Mouse (Mus musculus): ENCODE measurements around the gene Fbxl15. TPM values are rescaled to one million over a fixed set of nuclear protein-coding genes. Genes with fewer than 3 reads are reported as not detected.
A peak's percentile ranks its signal among the peaks of the same experiment; 100 is the strongest.

Fbxl15 gene
- 1 to 10 TPM; 4.4 to 5.1 TPM for total RNA-seq (2021)
- long read RNA-seq, experiment 1, transcript Fbxl15-201 (4 exons, 1,348 nt), result major isoform, 6 of 10 reads
- long read RNA-seq, experiment 1, partial matches to known transcripts, result 2 of 10 reads
- long read RNA-seq, experiment 1, other reads (novel, unspliced or antisense), result 1 of 10 reads
- long read RNA-seq, experiment 2, partial matches to known transcripts, result 3 of 4 reads
- long read RNA-seq, experiment 2, other reads (novel, unspliced or antisense), result 0 of 4 reads

GRCm38 (mm10) chr19:46328081-46329030 lies at the start of gene Fbxl15:
Fbxl15 (plus strand) TSS chr19:46328184.
- DNase-seq (ENCODE audit: low spot score in 2 of 2), result peak; percentile 86 to 93

GRCm38 (mm10) chr19:46282081-46282849 lies 45.7 kb upstream of the Fbxl15 start:
- no peak for DNase-seq (ENCODE audit: low spot score in 2 of 2)

DNA sequence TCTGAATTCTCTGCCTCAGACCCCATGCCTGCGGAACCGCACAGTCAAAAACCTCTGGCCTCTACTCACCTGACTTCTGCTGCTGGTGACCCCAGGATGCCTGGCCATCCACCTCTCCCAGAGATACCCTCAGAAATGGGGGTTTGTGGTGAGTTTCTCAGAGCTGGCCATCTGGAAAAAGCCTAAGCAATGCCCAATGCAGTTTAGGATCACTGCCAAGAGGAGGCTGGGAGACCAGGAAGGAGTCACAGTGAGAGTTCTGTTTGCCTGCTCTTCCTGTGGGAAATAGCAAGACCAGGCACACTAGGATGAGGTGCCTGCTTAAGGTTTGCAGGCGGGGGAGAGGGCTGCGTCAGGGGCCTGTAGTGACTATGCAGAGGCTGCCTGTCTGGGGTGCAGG lies 43.3 kb upstream of the Fbxl15 start:
- no peak for DNase-seq (ENCODE audit: low spot score in 2 of 2)

GRCm38 (mm10) chr19:46285631-46286030 lies 42.4 kb upstream of the Fbxl15 start:
- peak in 1 of 2 experiments; percentile 13 for DNase-seq (ENCODE audit: low spot score in 2 of 2)

GRCm38 (mm10) chr19:46286047-46286446 lies 41.9 kb upstream of the Fbxl15 start:
- DNase-seq (ENCODE audit: low spot score in 2 of 2), result peak in 1 of 2 experiments; percentile 17

DNA sequence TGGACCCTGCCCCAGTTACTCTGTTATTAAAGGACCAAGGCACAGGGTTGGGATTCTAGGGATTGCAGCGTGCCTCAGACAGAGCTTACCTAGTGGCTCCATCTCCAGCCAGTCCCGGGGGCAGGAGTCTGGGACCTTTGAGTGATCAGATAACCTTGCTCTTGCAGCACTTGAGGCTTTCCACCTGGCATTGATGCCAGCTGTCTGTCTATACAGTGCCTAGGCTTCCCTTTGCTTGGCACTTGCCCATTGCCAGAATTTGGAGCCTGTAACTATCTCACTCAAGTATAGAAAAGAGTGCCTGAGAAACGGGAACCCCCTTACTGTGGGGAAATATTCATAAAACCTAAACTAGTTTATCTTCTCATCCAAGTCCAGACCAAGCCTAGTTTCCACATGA lies 41.1 kb upstream of the Fbxl15 start:
- peak in 1 of 2 experiments; percentile 4 for DNase-seq (ENCODE audit: low spot score in 2 of 2)

DNA sequence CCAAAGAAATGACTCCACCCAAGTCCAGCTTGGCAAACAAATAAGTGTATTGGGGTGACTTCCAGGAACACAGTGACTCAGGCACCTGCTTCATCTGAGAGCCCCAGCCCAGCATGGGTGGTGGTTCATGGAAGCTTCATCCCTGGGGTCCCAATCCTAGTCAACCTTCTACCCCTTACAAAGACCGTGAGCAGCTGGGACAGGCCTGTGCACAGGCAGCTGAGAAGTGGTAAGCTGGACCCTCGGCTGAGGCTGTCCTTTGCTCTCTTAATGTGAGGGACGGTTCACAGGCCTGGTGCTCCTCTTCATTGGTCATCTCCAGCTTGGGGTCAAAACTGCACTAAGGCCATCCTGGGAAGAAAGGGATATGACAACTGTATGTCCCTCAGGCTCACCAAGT lies 40.4 kb upstream of the Fbxl15 start:
- DNase-seq (ENCODE audit: low spot score in 2 of 2), result no peak

DNA sequence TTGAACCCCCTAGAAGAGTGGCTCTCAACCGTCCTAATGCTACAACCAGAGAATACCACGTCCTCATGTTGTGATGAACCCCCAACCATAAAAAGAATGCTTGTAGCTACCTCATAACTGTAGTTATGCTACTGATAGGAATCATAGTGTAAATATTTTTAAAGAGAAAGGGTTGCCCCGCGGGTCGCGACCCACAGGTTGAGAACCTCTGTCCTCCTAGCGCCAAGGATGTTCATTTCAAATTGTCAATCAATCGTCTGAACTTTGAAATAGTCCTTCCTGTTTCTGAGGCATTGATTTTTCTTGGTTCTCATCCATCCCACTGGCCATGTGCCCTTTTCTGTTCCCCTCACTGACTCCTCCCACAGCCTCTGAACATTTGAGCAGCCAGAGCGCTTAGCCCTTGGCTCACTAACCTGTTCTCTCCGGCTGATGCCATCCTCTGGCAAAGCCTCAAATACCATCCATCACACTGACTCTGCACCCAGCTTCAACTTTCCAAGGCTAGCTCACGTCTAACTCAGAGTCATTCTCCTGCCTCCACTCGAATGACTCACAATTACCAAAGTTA lies 37.4 kb upstream of the Fbxl15 start:
- DNase-seq (ENCODE audit: low spot score in 2 of 2), result no peak

DNA sequence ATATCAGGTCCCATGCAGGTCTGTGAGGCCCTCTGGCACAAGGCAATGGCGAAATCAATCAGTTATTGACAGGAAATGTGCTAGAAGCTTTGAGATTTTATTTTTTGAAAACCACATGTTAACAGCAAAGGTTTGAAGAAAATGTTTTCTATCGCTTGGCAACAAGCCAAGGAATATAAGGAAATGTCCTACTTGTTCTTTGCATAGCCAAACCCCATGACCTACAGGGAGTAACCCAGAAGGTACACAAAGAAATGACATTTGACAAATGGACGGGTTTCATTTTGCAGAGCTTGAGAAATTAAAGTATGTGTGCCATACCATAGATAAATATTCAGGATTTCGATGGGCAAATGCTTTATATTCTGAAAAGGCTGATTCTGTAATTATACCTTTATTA lies 31.0 kb upstream of the Fbxl15 start:
- DNase-seq (ENCODE audit: low spot score in 2 of 2), result no peak

DNA sequence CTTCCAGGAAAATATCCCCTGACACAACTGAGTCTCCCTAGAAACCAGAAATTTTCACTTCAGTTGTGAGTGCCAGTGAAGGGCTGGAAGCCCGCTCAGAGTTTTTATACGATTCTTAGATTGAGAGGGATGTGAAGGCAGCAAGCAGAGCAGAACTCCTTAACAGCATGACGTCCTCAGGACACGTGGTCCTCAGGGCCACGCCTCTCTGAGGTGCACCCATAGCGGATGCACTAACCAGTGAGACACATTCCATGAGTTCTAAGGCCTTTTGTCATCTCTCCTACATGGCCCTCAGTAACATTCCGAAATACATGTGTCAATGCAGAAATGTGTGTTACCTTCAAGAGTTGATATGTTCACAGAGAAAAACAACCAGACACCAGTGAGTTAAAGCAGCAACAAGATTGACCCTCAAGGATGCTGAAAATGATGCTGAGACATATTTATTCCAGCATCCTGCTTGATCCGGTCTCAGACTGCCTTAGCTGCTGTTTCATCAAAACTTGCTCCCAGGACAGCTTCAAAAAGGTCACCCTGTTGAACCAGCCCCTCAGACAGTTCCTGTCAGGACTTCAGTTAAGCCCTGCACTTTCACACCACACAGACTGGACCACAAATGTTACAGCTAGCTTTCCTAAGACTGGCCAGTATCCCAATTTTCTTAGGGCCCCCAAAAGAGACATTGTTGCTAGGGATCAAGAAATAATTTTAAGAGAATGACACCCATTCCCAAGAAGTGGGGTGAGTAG lies 27.5 kb upstream of the Fbxl15 start:
- DNase-seq (ENCODE audit: low spot score in 2 of 2), result no peak

- DNase-seq (ENCODE audit: low spot score in 2 of 2), result peak in 1 of 2 experiments; percentile 4
Measured at GRCm38 (mm10) chr19:46302551-46302950, 25.4 kb upstream of the Fbxl15 start.

GRCm38 (mm10) chr19:46303251-46304215 lies 24.5 kb upstream of the Fbxl15 start:
- DNase-seq (ENCODE audit: low spot score in 2 of 2), result peak; percentile 10 to 12

- DNase-seq (ENCODE audit: low spot score in 2 of 2), result peak; percentile 87 to 94
Measured at GRCm38 (mm10) chr19:46304216-46304841, 23.7 kb upstream of the Fbxl15 start, which contains the start of gene Nfkb2. Nfkb2 (plus strand) TSS chr19:46304320.

DNA sequence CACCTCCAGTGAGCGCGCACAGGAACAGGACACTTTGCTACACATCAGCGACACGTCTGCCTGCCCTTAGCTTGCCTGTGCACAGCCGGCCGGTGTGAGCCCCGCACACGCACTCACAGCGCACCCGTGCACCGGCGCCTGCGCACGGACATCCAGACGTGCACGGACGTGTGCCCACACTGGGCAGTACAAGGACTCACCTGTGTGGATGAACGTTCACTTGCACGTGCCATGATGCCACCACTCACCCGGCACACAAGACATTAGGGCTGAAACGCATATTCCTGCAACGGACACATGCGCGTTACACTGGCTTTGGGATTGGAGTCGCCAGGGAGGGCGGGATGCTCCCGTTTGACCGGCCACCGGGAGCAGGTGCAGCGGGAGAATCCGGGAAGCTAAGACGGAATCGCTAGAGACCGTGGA lies 23.1 kb upstream of the Fbxl15 start:
- peak in 1 of 2 experiments; percentile 45 for DNase-seq (ENCODE audit: low spot score in 2 of 2)

DNA sequence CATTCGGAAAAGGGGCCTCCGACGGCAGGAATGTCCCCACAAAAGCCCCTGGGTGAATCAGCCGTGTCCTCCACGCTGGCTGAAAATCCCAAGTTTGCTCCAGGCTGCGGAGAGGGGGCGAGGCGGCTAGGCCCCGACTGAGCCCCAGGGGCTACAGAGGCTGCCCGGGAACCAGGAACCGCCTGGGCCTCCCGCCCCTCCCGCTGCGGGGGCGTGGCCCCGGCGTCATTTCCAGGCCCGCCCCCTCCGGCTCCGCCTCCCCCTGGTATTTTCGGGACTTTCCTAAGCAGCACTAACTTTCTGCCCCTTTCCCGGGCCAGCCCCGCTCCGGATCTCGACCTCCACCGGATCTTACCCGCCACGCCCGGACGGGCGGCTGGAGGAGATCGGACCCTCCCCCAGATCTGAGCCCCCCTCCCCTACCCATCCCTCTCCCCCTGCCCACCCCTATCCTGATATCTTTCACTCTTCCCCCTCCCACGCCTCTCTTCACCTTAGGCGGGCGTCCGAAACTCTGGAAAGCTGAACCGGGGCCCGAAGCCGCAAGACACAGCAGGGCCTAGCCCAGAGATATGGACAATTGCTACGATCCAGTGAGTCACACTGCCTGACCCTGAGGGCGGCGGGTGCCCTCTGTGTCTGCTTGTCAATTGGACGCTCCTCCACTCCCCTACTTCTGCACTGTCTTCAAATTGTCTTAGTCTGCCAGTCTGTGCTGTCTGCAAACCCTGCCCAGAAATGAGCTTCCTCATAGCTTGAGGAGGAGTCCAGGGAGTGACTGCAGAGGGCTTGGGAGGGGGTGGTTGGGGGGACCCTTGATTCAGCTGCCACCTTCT lies 22.3 kb upstream of the Fbxl15 start:
- DNase-seq (ENCODE audit: low spot score in 2 of 2), result peak; percentile 83 to 87

DNA sequence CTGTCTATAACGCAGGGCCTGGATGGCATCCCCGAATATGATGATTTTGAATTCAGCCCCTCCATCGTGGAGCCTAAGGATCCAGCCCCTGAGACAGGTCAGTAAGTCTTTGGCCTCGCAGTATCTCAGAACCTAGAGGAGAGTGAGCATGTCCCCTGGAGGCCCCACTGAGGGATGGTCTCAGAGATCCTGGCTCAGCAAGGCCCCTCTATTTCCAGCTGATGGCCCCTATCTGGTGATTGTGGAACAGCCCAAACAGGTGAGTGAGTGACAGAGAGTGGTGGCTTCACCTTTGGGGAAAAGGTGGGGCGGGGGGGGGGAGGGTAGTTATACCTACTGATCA lies 21.7 kb upstream of the Fbxl15 start:
- DNase-seq (ENCODE audit: low spot score in 2 of 2), result peak in 1 of 2 experiments; percentile 8

GRCm38 (mm10) chr19:46306751-46307289 lies 21.2 kb upstream of the Fbxl15 start:
- DNase-seq (ENCODE audit: low spot score in 2 of 2), result peak in 1 of 2 experiments; percentile 14
